Mouse (Mus musculus) C2C12 (cell line): ENCODE data around the gene Efl1. TPM values are rescaled to one million over a fixed set of nuclear protein-coding genes. Genes with fewer than 3 reads are reported as not detected.

Source experiments
- H3K27me3 ChIP-seq: one replicate; pipeline ENCODE4 v1.6.1; 2011; ENCODE audit not compliant: control insufficient read depth, insufficient read depth, insufficient read length
- H3K36me3 ChIP-seq: one replicate; pipeline ENCODE4 v1.6.1; 2011; ENCODE audit not compliant: control insufficient read depth, insufficient read depth
- H3K4me3 ChIP-seq: one replicate; pipeline ENCODE4 v1.5.1; 2011; ENCODE audit warnings: mild to moderate bottlenecking, control low read depth; ENCODE audit not compliant: poor library complexity, insufficient read depth, severe bottlenecking
- H3K79me2 ChIP-seq: one replicate; pipeline ENCODE4 v1.6.1; 2011; ENCODE audit not compliant: control insufficient read depth, insufficient read depth
- H3K79me3 ChIP-seq: one replicate; pipeline ENCODE4 v1.6.1; 2011; ENCODE audit warnings: low read depth, control low read depth
- H3ac ChIP-seq: one replicate; pipeline ENCODE3; 2011; ENCODE audit warnings: low read depth; ENCODE audit not compliant: control insufficient read depth, insufficient read length
- CEBPB ChIP-seq: IDR thresholded peaks from one replicate; pipeline ENCODE4 v1.6.1; 2011; ENCODE audit warnings: low read depth, mild to moderate bottlenecking, control low read depth, moderate library complexity
- CTCF ChIP-seq: IDR thresholded peaks from one replicate; pipeline ENCODE4 v1.5.1; 2011; ENCODE audit not compliant: control insufficient read depth, insufficient read depth, insufficient read length
- FOSL1 ChIP-seq: IDR thresholded peaks from one replicate; pipeline ENCODE4 v1.8.0; 2011; ENCODE audit warnings: mild to moderate bottlenecking, low read length; ENCODE audit not compliant: poor library complexity, insufficient read depth, severe bottlenecking
- MAX ChIP-seq: IDR thresholded peaks from one replicate; pipeline ENCODE4 v1.6.1; 2011; ENCODE audit warnings: mild to moderate bottlenecking, control low read depth
- MYOD1 ChIP-seq: IDR thresholded peaks from one replicate; pipeline ENCODE4 v1.6.1; 2011; ENCODE audit warnings: low read depth; ENCODE audit not compliant: control insufficient read depth, insufficient read length
- MYOG ChIP-seq: IDR thresholded peaks from one replicate; pipeline ENCODE4 v1.6.1; 2011; ENCODE audit not compliant: control insufficient read depth, insufficient read length; ENCODE audit errors: extremely low read depth
- USF1 ChIP-seq: IDR thresholded peaks from one replicate; pipeline ENCODE4 v1.6.1; 2011; ENCODE audit warnings: low read depth, mild to moderate bottlenecking, control low read depth, moderate library complexity
- long read RNA-seq, 2 experiments: library from polyadenylated mRNA; unstranded; transcript quantifications; one replicate each; pipeline ENCODE4 v2.0.0; 2019 to 2020
- polyA plus RNA-seq: library from polyadenylated mRNA; unstranded; fragments of >200 nt; fragmentation: generic; extraction: Trizol; gene quantifications from one replicate; pipeline ENCODE4 v1.2.1, GENCODE M21; 2012; ENCODE audit warnings: missing spikeins

The Efl1 gene
- polyA plus RNA-seq, result 9.9 TPM
- long read RNA-seq, experiment 1, partial matches to known transcripts, result 3 of 4 reads
- long read RNA-seq, experiment 1, other reads (novel, unspliced or antisense), result 1 of 4 reads
- long read RNA-seq, experiment 2, transcript Efl1-201 (20 exons, 3,610 nt), result major isoform, 34 of 70 reads
- long read RNA-seq, experiment 2, transcript Efl1-205 (20 exons, 3,608 nt), result minor isoform, 6 of 70 reads
- long read RNA-seq, experiment 2, partial matches to known transcripts, result 26 of 70 reads
- long read RNA-seq, experiment 2, other reads (novel, unspliced or antisense), result 4 of 70 reads

DNA sequence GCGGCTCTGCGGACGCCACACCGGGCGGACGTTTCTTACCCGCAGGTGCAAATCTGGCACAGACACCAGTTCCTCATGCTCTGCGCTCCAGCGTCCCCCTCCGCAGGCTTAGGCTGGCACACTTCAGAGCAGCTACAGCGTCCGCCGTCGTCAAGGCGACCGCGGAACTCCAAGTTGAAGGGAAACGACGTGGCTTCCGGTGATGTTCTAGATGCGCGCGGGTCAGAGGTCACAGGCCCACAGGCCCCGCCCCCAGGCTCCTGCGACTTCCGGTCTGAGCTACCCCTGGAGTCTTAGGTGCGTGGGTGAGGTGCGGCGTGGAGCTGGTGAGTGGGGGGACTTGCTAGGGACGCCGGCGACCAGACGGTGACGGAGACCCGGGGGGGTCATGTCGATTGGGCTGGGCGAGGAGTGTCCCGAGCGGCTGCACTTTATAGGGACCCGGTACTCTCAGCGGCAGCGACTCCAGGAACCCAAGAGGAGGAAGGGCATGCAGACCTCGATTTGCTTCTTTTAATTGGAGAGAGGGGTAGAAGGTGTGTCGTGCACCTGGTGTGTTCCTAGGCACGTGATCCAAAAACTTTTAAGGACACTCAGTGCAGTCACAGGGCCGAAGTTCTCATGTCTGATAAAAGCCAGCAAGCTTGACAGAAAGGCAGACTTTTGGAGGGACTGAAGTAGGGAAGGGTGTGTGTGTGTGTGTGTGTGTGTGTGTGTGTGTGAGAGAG, at the start of gene Efl1, which contains the start of gene Saxo2:
TSS of gene Efl1 (plus strand) at position 262 of the 728 bp plus-strand sequence.
TSS of gene Saxo2 (minus strand) at position 176 of the 728 bp plus-strand sequence.
- Histone ChIP-seq H3K36me3 (peaks cover 9% of the 10 kb centered on the region), H3K79me3 (peaks cover 14% of the 10 kb centered on the region), H3K4me3 (peak within 1 kb of the TSS; percentile 56), H3K27me3 (no peaks in the 10 kb centered on the region), H3K79me2 (peaks cover 30% of the 10 kb centered on the region), H3ac (peak within 1 kb of the TSS; percentile 53)
- TF ChIP-seq FOSL1, result no peak
- no peak for TF ChIP-seq MAX
- TF ChIP-seq MYOD1, result no peak
- no peak for TF ChIP-seq CTCF
- no peak for TF ChIP-seq USF1
- no peak for TF ChIP-seq MYOG
- TF ChIP-seq CEBPB, result no peak

DNA sequence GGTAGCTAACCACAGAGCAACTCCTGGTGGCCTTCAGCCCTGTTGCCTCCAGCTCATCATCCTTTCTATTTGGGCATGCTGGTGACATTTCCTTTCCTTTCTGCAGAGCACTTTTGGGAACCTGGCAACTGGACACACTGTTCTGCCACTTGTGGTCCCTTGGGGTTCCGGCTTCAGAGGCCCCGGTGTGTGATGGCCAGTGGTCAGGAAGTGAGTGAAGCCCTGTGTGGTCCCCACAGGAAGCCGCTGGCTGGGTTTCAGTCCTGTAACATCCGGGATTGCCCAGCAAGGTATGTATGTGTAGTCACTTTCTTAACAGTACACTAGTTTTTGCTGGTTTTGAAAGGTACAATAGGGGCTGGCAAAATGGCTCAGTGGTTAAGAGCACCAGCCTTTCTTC, 46.4 kb upstream of the Efl1 start:
- no peaks in the 10 kb centered on the region for H3K36me3 ChIP-seq
- H3K79me2 ChIP-seq, result no peaks in the 10 kb centered on the region
- H3K4me3 ChIP-seq, result no peak overlapping the region
- TF ChIP-seq CEBPB (no peak), MYOD1 (no peak), CTCF (no peak), MAX (no peak), MYOG (no peak), FOSL1 (no peak), USF1 (no peak)
- no peaks in the 10 kb centered on the region for H3K27me3 ChIP-seq
- H3K79me3 ChIP-seq, result no peaks in the 10 kb centered on the region
- H3ac ChIP-seq, result no peak overlapping the region

DNA sequence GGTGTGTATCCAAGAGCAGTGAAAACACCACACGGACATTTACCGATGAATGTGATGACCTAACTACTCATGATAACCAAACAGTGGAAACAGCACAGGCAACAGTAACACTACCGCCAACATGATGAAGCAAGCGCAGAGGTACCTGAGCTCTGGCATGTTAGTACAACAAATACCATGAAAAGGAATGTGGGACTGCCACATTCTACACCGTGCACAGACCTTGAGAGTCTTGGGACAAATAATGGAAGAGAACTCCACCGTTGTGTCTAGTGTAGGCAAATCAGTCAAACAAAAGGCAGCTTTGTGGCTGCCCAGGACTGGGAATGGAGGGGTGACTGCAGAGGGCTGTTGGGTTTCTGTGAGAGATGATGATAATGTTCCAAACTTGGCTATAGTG, 43.0 kb upstream of the Efl1 start:
- Histone ChIP-seq H3K79me2 (no peaks in the 10 kb centered on the region), H3K79me3 (no peaks in the 10 kb centered on the region), H3ac (no peak overlapping the region), H3K36me3 (no peaks in the 10 kb centered on the region), H3K4me3 (no peak overlapping the region), H3K27me3 (no peaks in the 10 kb centered on the region)
- TF ChIP-seq MYOG (no peak), MAX (no peak), FOSL1 (no peak), MYOD1 (no peak), USF1 (no peak), CTCF (no peak), CEBPB (no peak)

DNA sequence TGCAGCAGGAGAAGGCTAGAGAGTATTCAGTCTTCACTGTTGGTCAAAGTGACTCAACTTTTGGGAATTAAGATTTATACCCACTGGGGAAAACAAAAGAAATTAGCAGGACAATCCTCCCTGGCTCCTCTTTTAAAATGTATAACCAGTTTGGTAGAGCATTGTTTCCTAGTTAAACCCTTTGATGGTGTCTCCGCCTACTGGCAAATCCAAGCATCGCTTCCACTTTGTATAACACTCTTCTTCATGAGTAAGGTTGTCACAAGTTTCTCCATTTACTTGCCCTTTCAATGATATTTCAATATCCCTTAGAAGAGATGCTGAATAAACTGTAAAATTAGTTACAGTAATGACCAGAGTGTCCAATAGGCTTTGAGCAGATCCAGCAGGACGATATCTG, 38.8 kb upstream of the Efl1 start:
- H3K36me3 ChIP-seq, result no peaks in the 10 kb centered on the region
- H3ac ChIP-seq, result no peak overlapping the region
- H3K27me3 ChIP-seq, result no peaks in the 10 kb centered on the region
- no peak overlapping the region for H3K4me3 ChIP-seq
- H3K79me2 ChIP-seq, result no peaks in the 10 kb centered on the region
- H3K79me3 ChIP-seq, result no peaks in the 10 kb centered on the region
- no peak for TF ChIP-seq CEBPB
- no peak for TF ChIP-seq CTCF
- TF ChIP-seq MAX, result no peak
- no peak for TF ChIP-seq MYOG
- no peak for TF ChIP-seq USF1
- no peak for TF ChIP-seq MYOD1
- no peak for TF ChIP-seq FOSL1

DNA sequence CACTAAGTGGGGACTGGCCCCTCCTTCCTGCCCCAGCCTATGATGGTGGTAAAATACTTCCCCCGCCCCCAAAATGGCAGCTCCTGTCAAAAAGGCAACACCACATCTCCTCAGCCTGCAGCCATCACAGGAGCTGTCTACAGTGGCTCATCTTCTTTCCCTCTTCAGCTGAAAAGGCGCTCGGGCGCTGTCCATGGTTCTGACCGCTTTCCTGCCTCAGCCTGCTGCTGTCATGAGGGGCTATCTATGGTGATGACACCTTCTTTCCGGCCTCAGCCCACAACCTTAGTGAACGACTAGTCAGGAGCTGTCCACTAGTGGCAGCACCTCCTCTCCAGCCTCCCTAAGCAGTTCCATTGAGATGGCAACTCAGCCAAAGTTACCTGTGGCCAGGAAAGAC, 23.1 kb upstream of the Efl1 start:
- no peaks in the 10 kb centered on the region for H3K79me3 ChIP-seq
- no peak for TF ChIP-seq CEBPB
- no peak for TF ChIP-seq USF1
- no peak for TF ChIP-seq MAX
- TF ChIP-seq CTCF, result no peak
- TF ChIP-seq FOSL1, result no peak
- no peak for TF ChIP-seq MYOD1
- TF ChIP-seq MYOG, result no peak
- no peak overlapping the region for H3K4me3 ChIP-seq
- no peaks in the 10 kb centered on the region for H3K79me2 ChIP-seq
- H3ac ChIP-seq, result no peak overlapping the region
- H3K27me3 ChIP-seq, result no peaks in the 10 kb centered on the region
- H3K36me3 ChIP-seq, result no peaks in the 10 kb centered on the region

DNA sequence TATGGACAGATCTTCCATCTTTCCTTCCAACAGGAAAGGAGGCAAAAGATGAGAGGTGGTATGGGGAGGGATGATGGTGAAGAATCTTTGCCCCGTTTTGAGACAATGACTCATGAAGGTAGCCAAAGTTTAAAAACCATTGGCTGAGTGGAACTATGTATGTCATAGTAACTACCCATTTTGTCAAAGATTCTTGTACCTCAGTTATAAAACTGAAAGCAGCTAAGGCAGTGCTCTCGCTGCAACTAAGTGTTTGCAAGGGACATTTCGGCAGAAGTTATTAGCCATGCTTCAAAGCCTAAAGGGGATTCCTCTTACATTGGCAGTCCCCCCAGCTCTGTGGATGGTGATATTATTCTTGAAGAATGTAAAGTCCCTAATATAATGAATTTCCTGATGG, 1.2 kb upstream of the Efl1 start:
- no peak overlapping the region for H3ac ChIP-seq
- H3K27me3 ChIP-seq, result no peaks in the 10 kb centered on the region
- H3K36me3 ChIP-seq, result peaks cover 9% of the 10 kb centered on the region
- H3K79me2 ChIP-seq, result peaks cover 30% of the 10 kb centered on the region
- H3K4me3 ChIP-seq, result no peak overlapping the region
- TF ChIP-seq MYOD1, result no peak
- TF ChIP-seq FOSL1, result no peak
- TF ChIP-seq MAX, result no peak
- TF ChIP-seq MYOG, result no peak
- TF ChIP-seq CTCF, result no peak
- no peak for TF ChIP-seq USF1
- no peak for TF ChIP-seq CEBPB
- peaks cover 13% of the 10 kb centered on the region for H3K79me3 ChIP-seq
